Mouse (Mus musculus) hindlimb bud, embryonic 11.5 days (tissue): Measurements from ENCODE around the gene Letmd1.
"Not testable (repeated sequence)": the region's sequence is repeated elsewhere in the genome, so short reads cannot be mapped to it uniquely, and the experiment has no call there.

Experiments used
- DNase-seq: peaks from one replicate; pipeline ENCODE4 v3.0.0-alpha.2; 2012; ENCODE audit warnings: low read depth, low spot score; ENCODE audit errors: extremely low spot score

Letmd1 gene

GRCm38 (mm10) chr15:100451245-100451644 is 17.6 kb upstream of the Letmd1 start:
- no peak for DNase-seq

DNA sequence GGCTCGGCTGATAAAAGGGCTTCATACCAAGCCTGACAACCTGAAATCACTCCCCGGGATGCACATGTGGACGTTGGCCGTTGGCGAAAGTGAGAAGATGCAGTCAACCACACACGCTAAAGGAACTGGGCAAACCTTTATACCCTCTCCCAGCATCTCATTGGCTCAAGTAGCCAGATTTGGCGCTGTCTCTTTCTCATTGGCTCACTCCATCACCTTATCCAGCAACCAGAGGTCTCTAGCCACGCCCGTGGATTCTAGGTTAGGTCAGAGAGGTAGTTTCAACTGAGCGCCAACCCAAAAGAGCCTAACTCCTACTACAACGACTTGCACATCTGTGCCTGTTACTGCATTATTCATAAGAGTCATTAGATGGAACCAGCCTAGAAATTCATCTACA is 16.3 kb upstream of the Letmd1 start:
- DNase-seq = no peak

GRCm38 (mm10) chr15:100456356-100456991 is 12.3 kb upstream of the Letmd1 start:
- no peak for DNase-seq

GRCm38 (mm10) chr15:100457340-100457739 is 11.5 kb upstream of the Letmd1 start:
- peak; percentile 79 for DNase-seq

DNA sequence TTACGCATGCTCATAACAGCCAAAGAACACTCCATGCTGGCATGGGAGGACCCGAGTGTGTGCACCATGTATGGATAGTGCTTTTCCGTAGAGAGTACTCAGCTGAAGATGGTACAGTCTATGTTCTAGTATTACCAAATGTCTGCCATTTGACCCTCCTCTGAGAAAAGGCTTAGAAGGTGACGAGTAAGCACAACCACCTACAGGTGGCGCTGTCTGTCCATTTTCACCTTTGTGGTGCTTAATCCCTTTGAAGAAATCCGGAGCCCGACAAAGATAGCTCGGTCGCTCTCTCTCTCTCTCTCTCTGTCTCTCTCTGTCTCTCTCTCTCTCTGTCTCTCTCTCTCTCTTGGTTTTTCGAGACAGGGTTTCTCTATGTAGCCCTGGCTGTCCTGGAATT is 10.8 kb upstream of the Letmd1 start:
- DNase-seq = no peak

DNA sequence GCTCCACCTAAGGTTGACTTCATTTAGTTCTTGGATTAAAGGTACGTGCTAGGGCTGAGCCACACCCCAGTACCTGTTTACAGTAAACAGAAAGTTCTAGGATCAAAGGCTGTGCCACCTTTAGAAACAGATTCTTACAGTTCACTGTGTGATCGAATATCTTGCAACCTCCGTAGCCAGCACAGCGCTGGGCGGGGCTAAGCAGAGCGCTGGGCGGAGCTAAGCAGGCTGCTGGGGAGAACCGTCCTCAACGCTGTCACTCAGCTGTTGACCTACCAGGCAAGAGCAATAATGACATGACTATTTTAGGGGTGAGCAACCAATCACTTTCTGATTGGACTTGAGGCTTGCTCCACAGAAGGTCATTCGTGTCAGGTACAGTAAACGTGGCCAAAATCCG is 7.9 kb upstream of the Letmd1 start:
- no peak for DNase-seq

DNA sequence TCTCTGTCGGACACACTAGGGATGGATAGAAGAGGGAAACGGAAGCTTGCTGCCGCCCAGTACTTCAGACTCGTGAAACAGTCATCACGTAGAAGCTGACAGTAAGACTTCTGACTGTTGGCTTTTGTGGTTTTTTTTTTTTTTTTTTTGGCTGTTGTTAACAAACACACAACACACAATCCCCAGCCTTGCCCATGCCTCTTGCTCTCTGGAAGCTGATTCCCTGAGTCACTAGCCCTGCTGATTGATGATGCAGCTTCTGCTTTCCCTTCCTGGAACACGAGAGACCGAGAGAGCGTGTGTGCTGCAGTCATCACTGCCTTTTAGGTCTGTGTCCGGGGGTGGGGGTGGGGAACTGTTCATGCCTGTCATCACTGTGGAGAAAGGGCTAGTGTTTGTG is 7.2 kb upstream of the Letmd1 start:
- no peak for DNase-seq

DNA sequence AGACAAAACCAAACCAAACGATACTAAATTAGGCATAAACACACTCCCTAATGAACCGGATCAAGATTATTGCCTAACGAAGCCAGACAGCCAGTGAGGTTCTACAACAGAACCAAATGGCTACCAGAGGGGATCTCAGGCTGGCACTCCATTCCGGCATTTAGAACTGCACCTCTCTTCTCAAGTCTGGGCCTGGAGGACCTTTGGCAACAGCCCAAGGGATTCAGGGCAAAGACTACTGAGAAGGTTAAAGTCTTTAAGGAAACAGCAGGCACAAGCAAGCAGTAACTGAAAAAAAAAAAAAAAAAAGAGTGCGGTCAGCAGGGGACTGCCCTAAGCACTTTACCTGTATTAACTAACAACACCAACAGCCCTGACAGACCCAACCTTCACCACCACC is 6.7 kb upstream of the Letmd1 start:
- no peak for DNase-seq

DNA sequence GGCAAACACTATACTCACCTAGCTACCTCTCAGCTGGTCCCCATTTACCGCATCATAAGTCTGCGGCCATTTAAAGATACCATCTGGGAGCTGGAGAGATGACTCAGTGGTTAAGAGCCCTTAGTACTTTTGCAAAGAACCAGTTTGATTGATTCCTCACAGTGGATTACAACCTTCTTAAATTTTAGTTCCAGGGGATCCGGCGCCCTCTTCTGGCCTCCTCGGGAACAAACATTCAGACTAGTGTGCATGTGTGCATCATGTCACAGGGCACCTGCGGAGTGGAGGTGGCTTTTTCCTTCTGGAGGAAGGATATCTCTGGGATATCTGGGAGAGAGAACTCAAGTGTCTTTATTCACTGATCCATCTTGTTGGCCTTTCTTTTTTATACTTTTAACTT is 5.1 kb upstream of the Letmd1 start:
- no peak for DNase-seq

- no peak for DNase-seq
Observed at GRCm38 (mm10) chr15:100465432-100465831, 3.4 kb upstream of the Letmd1 start.

GRCm38 (mm10) chr15:100467738-100468137 is 1.1 kb upstream of the Letmd1 start:
- no peak for DNase-seq

GRCm38 (mm10) chr15:100469189-100469545 is 344 bp downstream of the Letmd1 start:
- no peak for DNase-seq

DNA sequence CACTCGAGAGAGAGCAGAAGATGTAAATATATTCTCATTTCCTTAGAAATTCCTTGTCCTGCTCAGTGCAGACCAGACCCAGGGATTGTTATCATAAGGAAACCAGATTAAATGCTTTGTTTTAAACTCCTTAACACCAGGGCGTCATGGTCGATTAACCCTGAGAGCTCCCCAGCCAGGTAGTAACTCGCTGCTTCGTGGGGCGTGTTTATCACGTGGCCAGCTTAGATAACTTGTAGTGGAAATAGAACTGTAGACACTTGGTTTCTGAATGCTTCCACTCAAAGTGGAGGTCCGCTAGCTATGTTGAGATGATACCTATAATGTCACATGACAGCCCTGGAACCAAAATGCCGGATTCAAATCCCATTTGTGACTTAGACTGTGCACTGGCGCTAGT is 1.2 kb downstream of the Letmd1 start:
- no peak for DNase-seq

DNA sequence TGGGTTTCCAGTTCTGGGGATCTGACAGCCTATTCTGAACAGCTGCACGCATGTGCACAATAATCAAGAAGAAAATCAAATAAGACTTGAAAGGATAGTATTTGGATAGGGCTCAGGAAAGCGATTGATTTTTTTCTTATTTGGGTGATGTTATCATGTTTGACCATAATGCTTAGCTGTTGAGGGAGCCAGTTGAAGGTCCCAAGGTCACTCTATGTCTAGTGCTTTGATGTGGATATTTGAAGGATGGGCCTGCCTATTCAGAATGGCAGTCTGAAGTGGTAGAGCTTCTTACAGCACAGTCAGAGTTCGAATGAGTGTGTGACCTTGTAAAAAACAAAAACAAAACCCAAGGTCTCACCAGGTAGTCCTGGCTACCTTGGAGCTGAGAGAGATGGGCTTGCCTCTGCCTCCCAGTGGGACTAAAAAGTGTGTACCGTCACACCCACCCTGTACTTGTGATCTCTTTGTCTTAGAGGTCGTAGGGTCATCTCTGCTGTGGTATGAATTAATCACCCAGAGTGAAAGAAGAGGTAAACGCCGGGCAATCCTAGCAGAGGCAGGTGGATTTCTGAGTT is 5.2 kb downstream of the Letmd1 start:
- no peak for DNase-seq

DNA sequence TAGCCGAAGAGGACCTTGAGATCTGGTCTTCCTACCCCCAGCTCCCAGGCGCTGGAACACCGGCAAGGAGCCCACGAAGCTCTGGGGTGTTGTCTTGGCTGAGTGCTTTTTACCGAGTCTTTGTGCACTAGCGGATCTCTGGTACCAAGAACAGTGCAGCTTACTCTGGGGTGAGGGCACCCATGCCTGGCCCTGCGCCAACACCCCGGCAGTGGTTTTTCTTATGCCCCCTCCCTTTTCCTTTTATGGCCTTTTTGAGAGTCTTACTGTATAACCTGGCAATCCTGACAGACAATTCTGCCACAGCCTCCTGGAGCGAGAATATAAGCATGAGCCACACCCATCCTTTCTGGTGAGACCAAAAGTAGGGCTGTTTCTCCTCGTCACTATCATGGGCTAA is 9.5 kb downstream of the Letmd1 start:
- no peak for DNase-seq

DNA sequence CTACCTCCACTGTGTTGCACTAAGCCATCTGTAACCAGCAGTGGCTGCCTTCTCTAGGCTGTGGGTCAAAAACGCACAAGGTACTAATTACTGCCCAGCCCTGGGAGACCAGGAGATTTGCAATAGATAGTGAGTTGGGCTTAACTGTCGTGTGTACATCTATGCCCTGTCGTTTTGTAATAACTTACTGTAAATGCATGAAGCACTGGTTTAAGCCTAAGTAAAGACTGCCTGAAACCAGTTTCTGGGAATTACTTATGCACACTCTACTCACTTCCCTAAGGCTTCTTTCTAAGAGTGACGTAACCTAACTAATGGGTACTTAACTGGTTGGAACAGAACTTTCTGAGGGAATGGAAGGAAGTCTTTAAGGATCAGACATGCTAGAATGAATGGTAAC is 10.1 kb downstream of the Letmd1 start:
- no peak for DNase-seq

DNA sequence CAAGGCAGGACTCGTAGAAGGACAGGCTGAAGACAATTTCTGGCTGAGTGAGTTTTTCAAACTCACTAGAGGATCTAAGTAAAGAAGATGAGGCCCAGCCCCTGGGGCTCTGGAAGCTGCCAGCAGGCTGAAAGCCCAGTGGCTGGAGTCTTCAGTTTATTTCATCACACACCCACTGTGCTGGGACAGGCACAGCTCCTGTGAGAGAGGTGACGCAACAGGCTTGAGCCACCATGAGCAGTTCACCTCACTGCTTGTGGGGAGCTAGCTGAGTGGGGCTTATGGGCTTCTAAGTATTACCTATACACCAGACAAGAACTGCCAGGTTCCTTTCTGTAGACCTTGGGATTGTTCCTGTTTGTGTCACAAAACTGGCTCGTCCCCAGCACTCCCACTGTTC is 16.8 kb downstream of the Letmd1 start:
- no peak for DNase-seq

DNA sequence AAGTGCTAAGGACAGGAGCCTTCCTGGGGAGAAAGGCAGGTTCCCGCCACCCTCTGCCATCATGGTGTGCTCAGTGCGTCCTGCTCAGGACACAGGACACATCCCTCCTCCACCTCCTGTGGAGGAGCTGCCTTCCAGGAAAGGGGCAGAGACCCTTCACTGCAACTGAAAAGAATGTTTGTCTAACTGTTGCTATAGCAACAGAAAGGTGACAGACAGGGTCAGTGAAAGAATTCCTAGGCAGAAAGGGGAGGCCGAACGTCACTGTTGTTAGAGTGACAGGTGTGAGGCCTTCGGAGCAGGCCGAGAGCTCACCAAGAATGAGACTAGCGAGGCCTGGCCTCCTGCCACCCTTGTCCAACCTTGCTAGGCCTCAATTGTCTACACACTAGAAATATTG is 17.6 kb downstream of the Letmd1 start:
- DNase-seq = no peak

GRCm38 (mm10) chr15:100487050-100487449 is 18.2 kb downstream of the Letmd1 start:
- no peak for DNase-seq

GRCm38 (mm10) chr15:100488297-100488696 is 19.5 kb downstream of the Letmd1 start:
- DNase-seq = not testable (repeated sequence)

DNA sequence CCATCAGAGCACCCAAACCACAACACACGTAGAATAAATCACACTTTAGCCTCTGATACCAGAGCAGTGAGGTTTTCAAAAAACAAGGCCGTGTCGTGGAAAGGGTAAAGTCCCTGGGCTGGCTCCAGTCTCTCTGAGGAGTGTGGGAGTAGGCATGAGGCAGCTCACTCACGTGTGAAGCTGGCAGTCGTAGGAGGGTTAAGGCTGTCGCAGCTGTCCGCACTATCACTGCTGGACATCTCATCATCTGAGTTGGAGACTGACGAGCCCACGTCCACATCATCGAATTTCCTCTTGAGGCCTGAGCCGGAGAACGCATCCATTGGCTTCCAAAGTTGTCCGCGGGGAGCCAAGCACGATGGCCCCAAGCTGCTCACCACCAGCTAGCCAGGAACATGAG is 20.4 kb downstream of the Letmd1 start:
- no peak for DNase-seq

- no peak for DNase-seq
Observed at GRCm38 (mm10) chr15:100491966-100492365, 23.1 kb downstream of the Letmd1 start.

DNA sequence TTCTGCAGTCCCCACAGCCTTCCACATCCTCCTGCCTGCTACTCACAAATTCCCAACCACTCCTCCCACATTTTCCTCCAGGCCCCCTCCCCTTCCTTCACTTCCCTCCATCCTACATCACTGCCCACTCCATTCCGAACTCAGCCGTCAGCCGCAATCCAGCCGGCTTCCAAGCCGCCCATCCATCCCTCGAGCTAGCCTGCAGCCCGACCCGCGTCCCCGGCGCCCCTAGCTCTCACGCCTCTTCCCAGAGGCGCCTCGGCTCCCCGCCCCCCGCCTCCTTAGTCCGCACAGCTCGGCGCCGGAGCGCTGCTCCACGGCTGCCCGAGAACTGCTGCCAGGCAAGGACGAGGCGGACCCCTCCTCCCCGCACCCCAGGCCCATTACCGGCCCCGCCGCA is 25.8 kb downstream of the Letmd1 start:
- DNase-seq = no peak
